Mouse (Mus musculus) bone marrow, adult 2 months (tissue): ENCODE results near the gene Scgb1b27. TPM values are rescaled to one million over a fixed set of nuclear protein-coding genes. Genes with fewer than 3 reads are reported as not detected.
A peak's percentile ranks its signal among the peaks of the same experiment; 100 is the strongest.
"Not testable (repeated sequence)": the region's sequence is repeated elsewhere in the genome, so short reads cannot be mapped to it uniquely, and the experiment has no call there.

Experiments
- H3K27ac ChIP-seq: fragments of 200-500 bp; 2 replicates; pipeline ENCODE4 v1.5.1; 2012; ENCODE audit warnings: low read depth, mild to moderate bottlenecking, control low read depth, inconsistent platforms, low read length; ENCODE audit not compliant: control insufficient read depth, poor library complexity, insufficient read depth
- H3K4me1 ChIP-seq: fragments of 200-500 bp; 2 replicates; pipeline ENCODE4 v1.6.1; 2011; ENCODE audit warnings: low read length; ENCODE audit not compliant: control insufficient read depth, insufficient read depth
- H3K4me3 ChIP-seq: fragments of 200-500 bp; replicated peaks from 2 replicates; pipeline ENCODE3; 2011; ENCODE audit warnings: mild to moderate bottlenecking, low read depth, low read length, control low read depth; ENCODE audit not compliant: control insufficient read depth
- CTCF ChIP-seq: fragments of 200-500 bp; IDR thresholded peaks from 2 replicates; pipeline ENCODE4 v1.5.1; 2011; ENCODE audit warnings: low read length, control low read depth; ENCODE audit not compliant: control insufficient read depth, insufficient read depth
- POLR2A ChIP-seq: fragments of 200-500 bp; IDR thresholded peaks from 2 replicates; pipeline ENCODE4 v1.6.1; 2011; ENCODE audit warnings: low read depth, mild to moderate bottlenecking, control low read depth, low read length, borderline replicate concordance; ENCODE audit not compliant: control insufficient read depth
- WGBS: fragments of 180-500 bp; shearing (Covaris S2); methylation state at CpG from one replicate; pipeline ENCODE4 v1.1.7; 2018; 5-methylcytosine and 5-hydroxymethylcytosine counted together
- polyA plus RNA-seq: library from polyadenylated mRNA; stranded (reverse); fragments of >200 nt; gene quantifications from 2 replicates; pipeline ENCODE4 v1.2.4, GENCODE M21; 2011; ENCODE audit warnings: low replicate concordance; ENCODE audit not compliant: missing spikeins, insufficient read depth, insufficient read length

Gene Scgb1b27
- not detected in 2 replicates for polyA plus RNA-seq

DNA sequence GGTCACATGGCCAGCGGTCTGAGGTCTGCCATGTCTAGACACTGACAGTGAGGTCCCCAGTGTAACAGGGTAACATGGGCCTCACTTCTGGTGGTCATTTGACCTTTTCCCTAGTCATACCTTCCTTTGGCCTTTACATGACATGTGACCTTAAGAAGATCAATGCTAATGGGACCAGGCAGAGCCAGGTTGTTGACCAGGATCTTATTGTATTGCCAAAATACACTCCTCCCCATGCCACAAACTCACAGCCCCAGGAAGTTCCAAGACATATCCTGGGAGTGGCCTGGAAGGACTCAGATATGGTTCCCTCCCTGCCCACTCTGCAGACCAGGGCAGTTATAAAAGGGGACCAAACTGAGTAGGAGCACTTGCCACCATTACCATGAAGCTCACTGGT is at the start of gene Scgb1b27:
Gene Scgb1b27, plus strand, starts transcription at position 301 of the 400 bp plus-strand sequence.
- not testable (repeated sequence) for H3K27ac ChIP-seq, H3K4me3 ChIP-seq, H3K4me1 ChIP-seq
- WGBS, result 92% methylated on average over 1 of the region's 1 CpGs

GRCm38 (mm10) chr7:33982281-33982680 is 39.0 kb upstream of the Scgb1b27 start:
- not testable (repeated sequence) for H3K4me1 ChIP-seq, H3K4me3 ChIP-seq, H3K27ac ChIP-seq
- 14% methylated on average over 8 of the region's 9 CpGs for WGBS
- peak; percentile 44; the same call in 1 of the 2 replicates for TF ChIP-seq CTCF

DNA sequence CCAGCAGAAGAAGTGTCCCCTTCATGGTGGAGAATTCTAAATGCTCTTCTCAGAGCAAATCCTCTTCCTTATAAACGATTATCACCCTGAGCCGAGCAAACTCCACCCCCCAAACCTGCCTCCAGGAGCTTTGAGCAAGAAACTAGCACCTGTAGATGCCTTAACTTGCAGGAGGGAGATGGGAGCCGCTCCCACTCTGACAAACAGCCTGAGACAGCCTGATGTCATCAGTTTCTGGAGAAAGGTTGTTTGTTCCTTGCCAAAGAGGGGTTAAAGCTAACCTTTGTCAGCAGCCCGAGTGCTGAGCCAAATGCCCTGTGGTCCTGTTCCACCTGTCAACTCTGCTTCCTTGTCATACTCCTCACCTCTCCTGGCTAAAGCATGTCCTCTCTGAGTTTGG is 7.4 kb upstream of the Scgb1b27 start, which contains the start of gene Scgb2b27:
Gene Scgb2b27, minus strand, starts transcription at position 101 of the 400 bp plus-strand sequence.
- 62% methylated on average over 4 of the region's 4 CpGs for WGBS
- Histone ChIP-seq H3K4me1 (no peaks in the 10 kb centered on the region), H3K27ac (no peak within 1 kb of the TSS), H3K4me3 (no peak within 1 kb of the TSS)
- TF ChIP-seq POLR2A (no peak), CTCF (no peak)

DNA sequence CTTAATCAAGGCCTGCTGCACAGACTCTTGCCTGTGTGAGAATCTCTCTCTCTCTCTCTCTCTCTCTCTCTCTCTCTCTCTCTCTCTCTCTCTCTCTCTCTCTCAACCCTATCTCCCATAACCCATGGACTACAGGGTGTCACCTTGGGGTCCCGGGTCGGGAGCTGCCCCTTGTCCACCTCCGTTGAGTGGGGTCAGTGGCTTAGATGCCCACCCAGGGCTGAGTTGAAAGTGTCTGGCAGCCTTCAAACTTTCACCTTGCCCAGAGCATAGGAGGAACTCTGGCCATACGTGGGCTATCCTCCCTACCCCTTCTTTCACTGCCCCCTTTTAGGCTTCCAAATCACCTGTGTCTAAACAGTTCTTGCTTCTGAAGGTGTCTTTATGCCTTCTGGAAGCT is 4.4 kb downstream of the Scgb1b27 start:
- 85% methylated on average over 4 of the region's 4 CpGs for WGBS
- TF ChIP-seq POLR2A, result no peak
- TF ChIP-seq CTCF, result no peak
- H3K4me3 ChIP-seq, result no peak overlapping the region
- H3K27ac ChIP-seq, result no peak overlapping the region
- no peaks in the 10 kb centered on the region for H3K4me1 ChIP-seq

- H3K4me1 ChIP-seq, H3K4me3 ChIP-seq, H3K27ac ChIP-seq: not testable (repeated sequence)
- 72% methylated on average over 9 of the region's 9 CpGs for WGBS
Observed at GRCm38 (mm10) chr7:34027202-34027601, 5.9 kb downstream of the Scgb1b27 start.

GRCm38 (mm10) chr7:34030026-34030425 is 8.7 kb downstream of the Scgb1b27 start:
- 86% methylated on average over 11 of the region's 11 CpGs for WGBS
- TF ChIP-seq CTCF, result no peak
- no peak for TF ChIP-seq POLR2A
- Histone ChIP-seq H3K27ac (no peak overlapping the region), H3K4me1 (no peaks in the 10 kb centered on the region), H3K4me3 (no peak overlapping the region)

- H3K4me1 ChIP-seq, H3K27ac ChIP-seq, H3K4me3 ChIP-seq: not testable (repeated sequence)
- 80% methylated on average over 4 of the region's 4 CpGs for WGBS
Observed at GRCm38 (mm10) chr7:34034579-34034978, 13.3 kb downstream of the Scgb1b27 start.

DNA sequence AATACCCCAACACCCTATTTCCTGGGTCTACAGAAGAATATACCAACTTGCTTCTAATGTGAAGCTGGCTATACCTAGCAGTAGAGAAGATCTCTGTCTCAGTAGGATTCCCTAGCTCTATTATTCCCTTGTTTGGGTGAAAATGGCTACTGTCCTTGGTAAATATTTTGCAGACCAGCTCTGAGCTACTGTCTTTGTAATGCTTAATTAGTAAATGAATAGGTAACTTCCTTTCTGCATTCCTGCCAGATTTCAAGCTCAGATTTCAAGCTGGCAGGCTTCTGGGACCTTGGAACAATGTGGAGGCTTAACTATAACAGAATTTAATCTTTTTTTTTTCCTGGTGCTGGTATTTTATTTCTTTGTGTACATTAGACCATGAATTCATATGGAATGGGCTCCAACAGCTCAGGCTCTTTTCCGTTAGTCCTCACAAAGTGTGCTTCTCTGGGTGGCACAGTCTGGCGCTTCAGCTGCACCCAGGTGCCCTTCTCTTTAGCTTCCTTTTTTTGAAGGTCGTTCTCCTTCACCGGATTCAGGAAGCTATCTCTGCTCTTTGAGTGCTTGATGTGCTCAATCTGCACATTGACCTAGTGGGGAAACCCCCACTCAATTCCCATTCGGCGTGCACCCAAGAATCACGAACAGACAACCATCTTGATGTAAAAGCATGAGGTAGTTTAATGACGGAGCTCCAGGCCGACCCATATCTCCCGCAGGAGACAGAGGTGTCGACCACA is 15.0 kb downstream of the Scgb1b27 start:
- H3K27ac ChIP-seq, H3K4me1 ChIP-seq, H3K4me3 ChIP-seq: not testable (repeated sequence)
- WGBS, result 82% methylated on average over 11 of the region's 11 CpGs

GRCm38 (mm10) chr7:34068132-34068531 is 46.8 kb downstream of the Scgb1b27 start:
- not testable (repeated sequence) for H3K4me1 ChIP-seq, H3K27ac ChIP-seq, H3K4me3 ChIP-seq
- 70% methylated on average over 5 of the region's 5 CpGs for WGBS

Other genes starting within 250 kb of the Scgb1b27 start
- not detected in 2 replicates for gene Scgb2b26, start 76.4 kb upstream of the Scgb1b27 start, polyA plus RNA-seq
- gene Scgb2b27, start 7.5 kb upstream of the Scgb1b27 start, polyA plus RNA-seq, result not detected in 2 replicates
- gene Scgb1b30, start 73.9 kb downstream of the Scgb1b27 start, polyA plus RNA-seq, result not detected in 2 replicates
- 2.3 TPM in 1 of 2 replicates, not detected in the other for gene Wtip, start 111.8 kb downstream of the Scgb1b27 start, polyA plus RNA-seq
- 50.3 and 72.5 TPM in 2 replicates for gene Uba2, start 148.1 kb downstream of the Scgb1b27 start, polyA plus RNA-seq
- gene Pdcd2l, start 175.2 kb downstream of the Scgb1b27 start, polyA plus RNA-seq, result 7.5 and 17.9 TPM in 2 replicates
- 155 and 306 TPM in 2 replicates for gene Gpi1, start 208.9 kb downstream of the Scgb1b27 start, polyA plus RNA-seq
- not detected in 2 replicates for gene Gm6096, start 229.6 kb downstream of the Scgb1b27 start, polyA plus RNA-seq